8 mouse cellular contexts compared by ENCODE assay signal in the genomic region with DNA sequence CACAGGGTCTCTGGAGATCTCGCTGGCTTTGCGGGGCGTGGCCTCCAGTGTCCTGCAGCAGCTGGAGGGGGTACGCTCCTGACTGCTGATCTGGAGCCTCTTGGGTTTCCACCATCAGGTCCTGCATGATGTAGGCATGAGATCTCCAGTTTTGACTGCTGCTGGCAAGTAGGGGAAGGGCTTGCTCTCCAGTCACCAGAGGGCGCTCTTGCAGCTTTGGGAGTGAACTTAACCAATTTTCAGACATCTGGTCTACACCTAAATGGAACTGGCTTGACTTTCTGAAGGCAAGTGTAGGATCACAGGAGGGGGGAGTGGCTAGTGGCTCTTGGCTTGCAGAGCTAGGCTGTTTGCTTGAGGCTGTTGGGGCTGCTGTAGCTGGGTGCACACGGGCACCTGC. TPM values are rescaled to one million over a fixed set of nuclear protein-coding genes. Genes with fewer than 3 reads are reported as not detected.
DNase-seq lines count a peak whose midpoint lies in the region; ATAC-seq lines count a peak whose summit lies in the region.

No protein-coding gene starts in this region.

- ATAC-seq in common myeloid progenitor, adult 5-6 weeks (replicated peaks; ENCODE audit: low read depth, poor library complexity, severe bottlenecking), result peak; percentile 57
- peak; percentile 58 for ATAC-seq in megakaryocyte-erythroid progenitor cell, adult 5-6 weeks (replicated peaks; ENCODE audit: low FRiP score, low TSS enrichment, poor library complexity, severe bottlenecking)

- peak; percentile 56 for DNase-seq in adipocyte (ENCODE audit: low spot score)
- DNase-seq in gastrocnemius, postnatal 10 days, result peak; percentile 91
- DNase-seq in hindlimb bud, embryonic 11.5 days (ENCODE audit: extremely low spot score, low read depth, low spot score), result peak; percentile 81
- DNase-seq in left cerebral cortex, adult 18-20 months (ENCODE audit: low spot score in 2 of 2), result peak; percentile 87 to 95
- peak; percentile 92 for DNase-seq in right cerebral cortex, postnatal 4 days
- peak; percentile 81 for DNase-seq in yolk sac, embryonic 10.5 days (ENCODE audit: low spot score)

RNA-seq across cellular contexts. Expression of a gene that starts 5.1 kb away (rescaled TPM):
- 0.73 and 1.9 TPM in 2 replicates for total RNA-seq in common myeloid progenitor, adult 5-6 weeks (2017)
- 10 to 100 TPM; 10.8 to 18.6 TPM for total RNA-seq in gastrocnemius, postnatal 10 days (2021)
- total RNA-seq in left cerebral cortex, adult 18-20 months (2021), result 10 to 100 TPM; 35.0 to 35.3 TPM
- total RNA-seq in megakaryocyte-erythroid progenitor cell, adult 5-6 weeks (2014; fragmentation: Nextera tagmentation), result 1.3 and 5.7 TPM in 2 replicates
- total RNA-seq in megakaryocyte-erythroid progenitor cell, adult 5-6 weeks (2017), result 0.38 and 2.0 TPM in 2 replicates

Comparison
In these comparisons a context has a peak if more than half of its experiments do, and no peak if none do; other contexts are left out.
1. Peak in every context shown above with its lines: DNase-seq and ATAC-seq.